Mouse (Mus musculus): Measurements from ENCODE around the gene F8a. TPM values are rescaled to one million over a fixed set of nuclear protein-coding genes. Genes with fewer than 3 reads are reported as not detected.

F8a gene
- polyA plus RNA-seq (2014; fragmentation: Illumina TruSeq; extraction: RNeasy Lipid Tissue Mini Kit (QIAGEN cat#74804); ENCODE audit: low read depth, low replicate concordance), result 4.1 TPM

GRCm38 (mm10) chrX:73227914-73228605 lies at the start of gene F8a:
TSS of gene F8a (plus strand) at chrX:73228291.

GRCm38 (mm10) chrX:73191934-73192333 lies 36.2 kb upstream of the F8a start, which contains the start of gene Xlr3b:
TSS of gene Xlr3b (plus strand) at chrX:73192207.

DNA sequence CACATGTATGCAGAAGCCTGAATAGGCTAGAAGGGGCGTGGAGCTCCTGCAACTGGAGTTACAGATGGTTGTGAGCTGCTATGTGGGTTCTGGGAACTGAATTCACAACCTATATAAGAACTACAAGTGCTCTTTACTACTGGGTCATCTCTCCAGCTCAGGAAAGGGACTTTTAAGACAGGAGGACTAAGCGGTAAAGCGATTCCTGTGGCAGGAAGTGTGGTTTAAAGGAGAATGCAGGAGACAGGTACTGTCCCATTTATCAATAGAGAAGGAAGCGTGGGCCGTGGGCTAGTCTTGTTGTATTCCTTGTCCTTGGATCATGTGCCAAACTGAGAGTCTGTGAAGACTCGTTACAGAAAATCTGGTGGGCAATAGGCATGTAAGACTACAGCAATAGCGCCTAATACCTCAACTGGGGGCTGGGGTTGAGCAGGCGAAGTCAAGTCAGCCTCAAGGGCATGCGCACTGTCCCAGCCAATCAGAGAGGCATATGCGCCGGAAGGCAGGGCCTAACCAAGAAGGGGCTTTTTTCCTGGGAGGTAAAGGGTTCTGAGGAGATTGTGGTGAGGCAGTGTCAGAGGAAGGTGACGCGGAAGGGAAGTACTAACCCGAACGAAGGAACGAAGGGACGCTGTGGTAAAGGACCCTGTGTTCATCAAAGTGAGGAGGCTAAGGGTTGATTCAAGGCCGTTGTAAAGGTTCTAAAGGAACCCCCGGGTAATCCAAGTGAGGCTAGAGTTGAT lies 14.1 kb upstream of the F8a start, which contains the start of gene Xlr4b:
Gene Xlr4b, plus strand, starts transcription at position 515 of the 746 bp plus-strand sequence.

DNA sequence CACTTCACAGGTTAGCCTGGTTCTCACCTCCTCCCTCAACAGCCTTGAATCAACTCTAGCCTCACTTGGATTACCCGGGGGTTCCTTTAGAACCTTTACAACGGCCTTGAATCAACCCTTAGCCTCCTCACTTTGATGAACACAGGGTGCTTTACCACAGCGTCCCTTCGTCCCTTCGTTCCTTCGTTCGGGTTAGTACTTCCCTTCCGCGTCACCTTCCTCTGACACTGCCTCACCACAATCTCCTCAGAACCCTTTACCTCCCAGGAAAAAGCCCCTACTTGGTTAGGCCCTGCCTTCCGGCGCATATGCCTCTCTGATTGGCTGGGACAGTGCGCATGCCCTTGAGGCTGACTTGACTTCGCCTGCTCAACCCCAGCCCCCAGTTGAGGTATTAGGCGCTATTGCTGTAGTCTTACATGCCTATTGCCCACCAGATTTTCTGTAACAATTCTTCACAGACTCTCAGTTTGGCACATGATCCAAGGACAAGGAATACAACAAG lies 14.8 kb downstream of the F8a start, which contains the start of gene Xlr4c:
Gene Xlr4c, minus strand, starts transcription at position 310 of the 505 bp plus-strand sequence.

DNA sequence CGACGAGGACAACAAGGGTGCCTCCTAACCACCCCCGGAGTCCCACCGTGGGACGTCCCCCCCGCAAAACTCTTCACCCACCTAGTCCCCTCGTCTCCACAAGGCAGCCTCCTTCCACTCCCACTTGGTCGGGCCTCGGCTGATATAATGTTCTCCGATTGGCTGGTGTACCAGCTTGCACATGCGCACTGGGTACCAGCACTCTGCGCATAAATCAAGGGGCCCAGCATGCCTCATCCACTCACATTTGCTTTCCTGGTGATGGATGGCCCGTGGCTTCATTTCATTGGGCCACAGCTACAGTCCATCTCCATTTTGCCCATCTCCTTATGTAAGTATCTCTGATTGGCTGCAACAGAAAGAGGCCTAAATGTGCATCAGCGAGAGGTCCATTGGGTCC lies 37.2 kb downstream of the F8a start, which contains the start of gene Xlr3c:
Gene Xlr3c, minus strand, starts transcription at position 121 of the 400 bp plus-strand sequence.

Other genes with a start within 250 kb of the F8a start
- gene Zfp185, start 241.0 kb upstream of the F8a start, polyA plus RNA-seq (2014; fragmentation: Illumina TruSeq; extraction: RNeasy Lipid Tissue Mini Kit (QIAGEN cat#74804); ENCODE audit: low read depth, low replicate concordance), result 2.2 TPM
- gene Pnma5, start 191.2 kb upstream of the F8a start, polyA plus RNA-seq (2014; fragmentation: Illumina TruSeq; extraction: RNeasy Lipid Tissue Mini Kit (QIAGEN cat#74804); ENCODE audit: low read depth, low replicate concordance), result not detected
- not detected for gene Pnma3, start 163.5 kb upstream of the F8a start, polyA plus RNA-seq (2014; fragmentation: Illumina TruSeq; extraction: RNeasy Lipid Tissue Mini Kit (QIAGEN cat#74804); ENCODE audit: low read depth, low replicate concordance)
- not detected for gene Xlr4a, start 145.8 kb upstream of the F8a start, polyA plus RNA-seq (2014; fragmentation: Illumina TruSeq; extraction: RNeasy Lipid Tissue Mini Kit (QIAGEN cat#74804); ENCODE audit: low read depth, low replicate concordance)
- 0.71 TPM for gene Xlr3a, start 131.2 kb upstream of the F8a start, polyA plus RNA-seq (2014; fragmentation: Illumina TruSeq; extraction: RNeasy Lipid Tissue Mini Kit (QIAGEN cat#74804); ENCODE audit: low read depth, low replicate concordance)
- gene Gm14685, start 111.2 kb upstream of the F8a start, polyA plus RNA-seq (2014; fragmentation: Illumina TruSeq; extraction: RNeasy Lipid Tissue Mini Kit (QIAGEN cat#74804); ENCODE audit: low read depth, low replicate concordance), result not detected
- gene Xlr5b, start 79.5 kb upstream of the F8a start, polyA plus RNA-seq (2014; fragmentation: Illumina TruSeq; extraction: RNeasy Lipid Tissue Mini Kit (QIAGEN cat#74804); ENCODE audit: low read depth, low replicate concordance), result not detected
- gene DXBay18, start 78.8 kb upstream of the F8a start, polyA plus RNA-seq (2014; fragmentation: Illumina TruSeq; extraction: RNeasy Lipid Tissue Mini Kit (QIAGEN cat#74804); ENCODE audit: low read depth, low replicate concordance), result not detected
- not detected for gene Spin2d, start 51.3 kb upstream of the F8a start, polyA plus RNA-seq (2014; fragmentation: Illumina TruSeq; extraction: RNeasy Lipid Tissue Mini Kit (QIAGEN cat#74804); ENCODE audit: low read depth, low replicate concordance)
- gene Xlr3b, start 36.1 kb upstream of the F8a start, polyA plus RNA-seq (2014; fragmentation: Illumina TruSeq; extraction: RNeasy Lipid Tissue Mini Kit (QIAGEN cat#74804); ENCODE audit: low read depth, low replicate concordance), result 0.76 TPM
- 0.50 TPM for gene Xlr4b, start 14.0 kb upstream of the F8a start, polyA plus RNA-seq (2014; fragmentation: Illumina TruSeq; extraction: RNeasy Lipid Tissue Mini Kit (QIAGEN cat#74804); ENCODE audit: low read depth, low replicate concordance)
- gene Xlr4c, start 14.8 kb downstream of the F8a start, polyA plus RNA-seq (2014; fragmentation: Illumina TruSeq; extraction: RNeasy Lipid Tissue Mini Kit (QIAGEN cat#74804); ENCODE audit: low read depth, low replicate concordance), result not detected
- gene Xlr3c, start 37.1 kb downstream of the F8a start, polyA plus RNA-seq (2014; fragmentation: Illumina TruSeq; extraction: RNeasy Lipid Tissue Mini Kit (QIAGEN cat#74804); ENCODE audit: low read depth, low replicate concordance), result not detected
- gene Xlr5a, start 64.7 kb downstream of the F8a start, polyA plus RNA-seq (2014; fragmentation: Illumina TruSeq; extraction: RNeasy Lipid Tissue Mini Kit (QIAGEN cat#74804); ENCODE audit: low read depth, low replicate concordance), result not detected
- gene Xlr5c, start 64.7 kb downstream of the F8a start, polyA plus RNA-seq (2014; fragmentation: Illumina TruSeq; extraction: RNeasy Lipid Tissue Mini Kit (QIAGEN cat#74804); ENCODE audit: low read depth, low replicate concordance), result not detected
- not detected for gene Gm45015, start 108.5 kb downstream of the F8a start, polyA plus RNA-seq (2014; fragmentation: Illumina TruSeq; extraction: RNeasy Lipid Tissue Mini Kit (QIAGEN cat#74804); ENCODE audit: low read depth, low replicate concordance)
- gene Zfp275, start 114.3 kb downstream of the F8a start, polyA plus RNA-seq (2014; fragmentation: Illumina TruSeq; extraction: RNeasy Lipid Tissue Mini Kit (QIAGEN cat#74804); ENCODE audit: low read depth, low replicate concordance), result 7.8 TPM
- gene Gm18336, start 170.4 kb downstream of the F8a start, polyA plus RNA-seq (2014; fragmentation: Illumina TruSeq; extraction: RNeasy Lipid Tissue Mini Kit (QIAGEN cat#74804); ENCODE audit: low read depth, low replicate concordance), result not detected
- not detected for gene Zfp92, start 182.8 kb downstream of the F8a start, polyA plus RNA-seq (2014; fragmentation: Illumina TruSeq; extraction: RNeasy Lipid Tissue Mini Kit (QIAGEN cat#74804); ENCODE audit: low read depth, low replicate concordance)
- not detected for gene Trex2, start 207.1 kb downstream of the F8a start, polyA plus RNA-seq (2014; fragmentation: Illumina TruSeq; extraction: RNeasy Lipid Tissue Mini Kit (QIAGEN cat#74804); ENCODE audit: low read depth, low replicate concordance)
- 8.6 TPM for gene Haus7, start 230.8 kb downstream of the F8a start, polyA plus RNA-seq (2014; fragmentation: Illumina TruSeq; extraction: RNeasy Lipid Tissue Mini Kit (QIAGEN cat#74804); ENCODE audit: low read depth, low replicate concordance)

All from heart, adult 10 weeks (tissue).